9 mouse cellular contexts compared by ENCODE assay signal in genomic region chr12:116581864-116582263, GRCm38 (mm10).
A peak's percentile ranks its signal among the peaks of the same experiment; 100 is the strongest.
DNase-seq lines count a peak whose midpoint lies in the region; ATAC-seq lines count a peak whose summit lies in the region.
"Had no signal": no experiment of that assay in that cellular context is flagged by ENCODE, and none has a peak within 500 bp of the region (broad histone marks: within the 10 kb centered on the region; RNA-seq: fewer than 3 reads in every experiment).

No protein-coding gene starts in this region.

- intact Hi-C loops in left cerebral cortex, postnatal 14 days (cut with DNase I) = no loop called here

- H3K9me3 ChIP-seq in heart, embryonic 11.5 days (replicated peaks; ENCODE audit: control insufficient read depth, low read length) = no peaks in the 10 kb centered on the region

- no peak for ATAC-seq in heart, embryonic 11.5 days (replicated peaks; ENCODE audit: insufficient number of reproducible peaks, low FRiP score, low TSS enrichment)

- H3K4me1 ChIP-seq in heart, embryonic 11.5 days (ENCODE audit: control insufficient read depth, insufficient read depth, low read length) = no peaks in the 10 kb centered on the region; the same call in 1 of the 2 replicates

- DNase-seq in adrenal gland, adult 2 months = peak; percentile 50
- DNase-seq in adrenal gland, adult 18-20 months (ENCODE audit: low spot score in 2 of 2) = no peak
- peak; percentile 35 for DNase-seq in adrenal gland, postnatal 10 days
- DNase-seq in forelimb bud, embryonic 11.5 days (ENCODE audit: low read depth, low spot score) = peak; percentile 24
- peak; percentile 39 to 76 for DNase-seq in left cerebral cortex, postnatal 14 days (ENCODE audit: low spot score in 2 of 2)
- DNase-seq in spleen, postnatal 14 days (ENCODE audit: low spot score in 2 of 2) = no peak
- no peak for DNase-seq in T-cell, adult 2 months (ENCODE audit: low spot score)

- no peaks in the 10 kb centered on the region for H3K27me3 ChIP-seq in heart, embryonic 11.5 days (ENCODE audit: control insufficient read depth, insufficient read depth, low read length)

- no peaks in the 10 kb centered on the region for H3K36me3 ChIP-seq in heart, embryonic 11.5 days (ENCODE audit: control insufficient read depth, insufficient read depth, low read length)

- H3K4me2 ChIP-seq in heart, embryonic 11.5 days = no peak overlapping the region

- no peak overlapping the region for H3K27ac ChIP-seq in heart, embryonic 11.5 days (ENCODE audit: low read depth, low read length)

- H3K4me3 ChIP-seq in heart, embryonic 11.5 days (ENCODE audit: low read depth, low read length) = no peak overlapping the region
- H3K4me3 ChIP-seq: myocyte had no signal

- H3K9ac ChIP-seq in heart, embryonic 11.5 days (ENCODE audit: low read depth, low read length) = no peak overlapping the region

Comparison
In these comparisons a context has a peak if more than half of its experiments do, and no peak if none do; other contexts are left out.
1. DNase-seq: peak in adrenal gland, adult 2 months (single experiment), adrenal gland, postnatal 10 days (single experiment), forelimb bud, embryonic 11.5 days (single experiment) and left cerebral cortex, postnatal 14 days (2 of 2); none in adrenal gland, adult 18-20 months (0 of 2), spleen, postnatal 14 days (0 of 2) and T-cell, adult 2 months (single experiment).